Mouse (Mus musculus) cerebellum, postnatal 4 days (tissue): ENCODE data around the gene Pklr.
"Not testable (repeated sequence)": the region's sequence is repeated elsewhere in the genome, so short reads cannot be mapped to it uniquely, and the experiment has no call there.

ENCODE experiments used
- DNase-seq, 2 experiments: peaks; one replicate each; pipeline ENCODE4 v3.0.0; 2022; ENCODE audit warnings: low spot score in 2 of 2, mixed read lengths in 1 of 2

The Pklr gene

GRCm38 (mm10) chr3:89124241-89124640, 11.7 kb upstream of the Pklr start:
- DNase-seq: no peak

DNA sequence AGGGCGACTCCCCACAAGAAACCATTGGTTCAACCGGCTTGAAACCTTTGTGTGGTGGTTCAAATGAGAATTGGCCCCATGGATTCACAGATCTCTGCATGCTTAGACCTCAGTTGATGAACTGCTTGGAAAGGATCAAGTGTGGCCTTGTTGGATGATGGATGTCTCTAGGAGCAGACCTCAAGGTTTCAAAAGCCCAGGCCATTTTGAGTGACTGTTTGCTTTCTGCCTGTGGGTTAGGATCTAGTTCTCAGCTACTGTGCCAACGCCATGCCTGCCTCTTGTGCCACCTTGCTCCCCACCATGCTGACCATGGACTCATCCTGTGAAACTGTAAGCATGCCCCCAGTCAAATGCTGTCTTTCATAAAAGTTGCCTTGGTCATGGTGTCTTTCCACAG, 10.0 kb upstream of the Pklr start:
- DNase-seq: no peak

DNA sequence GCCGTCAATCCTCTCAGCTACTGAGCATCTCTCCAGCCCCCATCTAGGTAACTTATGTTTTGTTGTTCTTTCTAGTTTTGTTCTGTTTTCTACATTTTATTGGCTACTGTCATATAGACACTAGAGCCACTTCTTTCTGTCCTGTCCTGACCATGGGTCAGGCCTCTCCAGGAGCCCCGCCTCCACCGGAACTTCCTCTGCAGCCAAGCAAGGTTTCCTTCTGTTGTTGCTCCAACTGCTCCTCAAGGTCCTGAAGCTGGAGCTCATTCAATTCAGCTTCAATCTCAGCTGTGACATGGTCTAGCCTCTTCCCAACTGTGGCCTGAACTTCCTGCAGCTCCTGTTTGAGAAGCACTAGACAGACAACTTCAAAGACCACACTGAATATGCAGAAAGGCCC, 6.0 kb upstream of the Pklr start:
- DNase-seq: no peak

- DNase-seq: no peak
These were observed 4.1 kb upstream of the Pklr start for GRCm38 (mm10) chr3:89131816-89132215.

DNA sequence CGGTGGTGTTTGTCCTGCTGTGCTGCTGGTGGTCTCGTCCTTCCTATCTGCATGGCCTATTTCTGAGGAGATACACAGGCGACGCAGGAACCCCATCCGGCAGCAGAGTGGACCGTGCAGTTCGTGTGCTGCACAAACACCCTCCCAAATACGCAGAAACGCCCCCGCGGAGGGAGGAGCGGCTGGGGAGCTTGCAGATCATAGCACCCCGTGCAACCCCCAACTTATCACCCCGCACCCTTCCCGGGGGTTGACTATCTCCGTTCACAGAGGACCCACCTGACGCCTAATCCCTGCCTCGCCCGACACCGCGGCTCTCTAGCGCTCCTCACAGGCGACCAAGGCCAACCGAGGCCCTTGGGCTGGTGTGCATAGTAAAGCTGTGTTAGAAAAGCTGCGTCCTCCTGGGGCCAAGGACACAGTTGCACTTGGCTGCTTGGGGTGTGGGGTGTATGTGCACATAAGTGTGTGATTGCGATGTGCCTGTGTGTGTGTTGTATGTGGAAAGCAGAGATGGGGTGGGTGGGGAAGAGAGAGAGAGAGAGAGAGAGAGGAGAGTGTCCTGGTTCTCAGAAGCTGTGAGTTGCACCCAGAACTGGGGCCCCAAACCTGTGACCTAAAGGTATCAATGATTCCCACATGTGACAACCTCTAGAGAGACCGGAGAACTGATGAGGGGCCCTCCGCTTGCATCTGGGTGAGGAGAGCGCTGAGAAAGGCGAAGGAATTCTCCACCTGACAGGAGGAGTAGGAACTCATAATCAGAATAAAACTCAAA, 3.5 kb upstream of the Pklr start:
- peak in 1 of 2 experiments; percentile 35 for DNase-seq

DNA sequence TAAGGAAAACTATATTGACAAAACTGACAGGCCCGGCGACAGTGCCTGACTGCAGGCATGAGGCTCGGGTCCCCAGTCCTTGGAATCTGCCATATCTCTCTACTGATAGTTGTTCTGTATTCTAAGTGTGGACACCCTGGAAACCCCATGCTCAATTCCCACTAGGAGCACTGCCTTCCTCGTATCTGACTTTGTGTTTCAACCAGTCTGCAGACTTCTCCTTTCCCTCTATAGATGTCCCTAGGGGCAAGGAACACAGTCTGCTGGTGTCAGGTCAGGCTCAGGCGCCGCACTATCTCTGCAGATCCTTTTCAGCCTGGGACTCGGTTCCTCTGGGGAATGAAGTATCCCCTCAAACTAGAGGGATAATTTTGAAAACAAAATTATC, 2.9 kb upstream of the Pklr start:
- DNase-seq: no peak

- no peak for DNase-seq
These were observed 2.2 kb upstream of the Pklr start for GRCm38 (mm10) chr3:89133752-89134151.

DNA sequence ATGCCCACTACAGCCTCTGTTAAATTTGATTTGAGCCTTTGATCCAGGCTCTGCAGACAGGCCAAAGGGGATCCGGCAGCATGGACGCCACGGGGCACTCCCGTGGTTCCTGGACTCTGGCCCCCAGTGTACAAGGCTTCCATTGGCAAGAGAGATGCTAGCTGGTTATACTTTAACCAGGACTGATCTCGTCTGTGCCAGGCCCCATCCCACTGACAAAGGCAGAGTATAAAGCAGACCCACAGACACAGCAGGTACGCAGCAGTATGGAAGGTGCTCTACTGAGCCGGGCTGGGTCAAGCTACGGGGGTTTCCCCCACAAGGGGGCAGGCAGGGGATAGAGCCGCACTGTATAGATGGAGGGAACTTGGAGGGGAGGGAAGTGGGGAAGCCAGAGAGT, 423 bp downstream of the Pklr start:
- DNase-seq: no peak

- DNase-seq: no peak
These were observed 8.9 kb downstream of the Pklr start for GRCm38 (mm10) chr3:89144821-89145220.

DNA sequence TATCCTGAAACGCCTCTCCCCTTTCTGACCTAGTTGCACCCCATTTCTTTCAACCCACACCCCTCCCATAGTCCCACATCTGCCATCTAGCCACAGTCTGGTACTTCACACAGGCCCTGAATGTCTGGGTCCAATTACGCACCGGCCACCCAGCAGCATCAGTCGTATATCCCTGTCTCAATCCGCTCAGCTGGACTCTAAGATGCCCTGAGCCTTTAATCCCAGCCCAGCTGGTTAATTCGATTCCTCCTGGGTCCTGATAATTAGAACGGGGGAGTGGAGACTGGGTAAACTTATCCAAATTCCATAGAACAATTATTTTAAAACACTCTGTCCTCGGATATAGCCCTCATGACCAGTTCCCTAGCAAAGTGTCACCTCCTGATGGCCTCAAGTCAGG, 9.6 kb downstream of the Pklr start:
- DNase-seq: no peak

DNA sequence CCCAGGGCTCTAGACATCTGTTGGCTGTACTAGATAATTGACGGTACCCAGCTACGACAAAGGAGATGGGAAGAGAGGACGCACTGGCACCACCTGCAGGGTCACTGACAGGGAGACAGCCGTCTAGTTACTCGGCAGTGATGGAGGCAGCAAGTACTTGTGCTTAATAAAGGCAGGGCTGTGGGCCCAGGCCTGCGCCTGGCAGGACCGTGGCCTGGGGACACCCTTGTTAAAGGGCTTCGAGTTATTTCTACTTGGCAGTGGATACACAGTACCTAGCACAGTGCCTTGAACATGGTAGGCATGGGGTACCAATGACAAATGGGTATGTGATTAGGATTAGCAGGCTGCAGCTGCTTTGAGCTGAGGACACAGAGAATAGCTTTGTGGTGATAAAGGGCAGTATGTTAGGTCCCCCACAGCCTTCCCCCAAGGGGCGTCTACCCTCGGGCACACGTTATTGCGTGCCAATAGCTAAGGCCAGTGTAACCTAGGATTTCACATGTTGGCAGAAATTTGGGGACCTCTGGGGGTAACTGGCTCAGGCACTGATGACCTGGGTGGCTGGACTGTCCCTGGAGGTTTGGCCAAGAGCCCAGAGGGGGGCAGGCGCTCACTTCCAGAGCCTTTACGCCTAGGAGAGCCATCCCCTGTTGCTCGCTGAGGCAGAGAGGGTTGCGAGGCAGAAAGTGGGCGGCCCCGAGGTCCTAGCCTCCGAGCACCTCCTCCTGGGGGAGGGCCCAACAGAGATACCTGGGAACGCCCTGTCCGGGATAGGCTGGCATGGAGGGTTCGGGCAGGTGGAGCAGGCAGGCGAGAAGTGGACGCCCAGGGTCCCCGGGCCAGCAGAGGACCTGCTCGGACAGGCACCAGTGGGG, 11.4 kb downstream of the Pklr start:
- no peak for DNase-seq

- no peak for DNase-seq
These were observed 12.0 kb downstream of the Pklr start for GRCm38 (mm10) chr3:89147979-89148311.

- DNase-seq: no peak
These were observed 12.6 kb downstream of the Pklr start for GRCm38 (mm10) chr3:89148567-89148966.

DNA sequence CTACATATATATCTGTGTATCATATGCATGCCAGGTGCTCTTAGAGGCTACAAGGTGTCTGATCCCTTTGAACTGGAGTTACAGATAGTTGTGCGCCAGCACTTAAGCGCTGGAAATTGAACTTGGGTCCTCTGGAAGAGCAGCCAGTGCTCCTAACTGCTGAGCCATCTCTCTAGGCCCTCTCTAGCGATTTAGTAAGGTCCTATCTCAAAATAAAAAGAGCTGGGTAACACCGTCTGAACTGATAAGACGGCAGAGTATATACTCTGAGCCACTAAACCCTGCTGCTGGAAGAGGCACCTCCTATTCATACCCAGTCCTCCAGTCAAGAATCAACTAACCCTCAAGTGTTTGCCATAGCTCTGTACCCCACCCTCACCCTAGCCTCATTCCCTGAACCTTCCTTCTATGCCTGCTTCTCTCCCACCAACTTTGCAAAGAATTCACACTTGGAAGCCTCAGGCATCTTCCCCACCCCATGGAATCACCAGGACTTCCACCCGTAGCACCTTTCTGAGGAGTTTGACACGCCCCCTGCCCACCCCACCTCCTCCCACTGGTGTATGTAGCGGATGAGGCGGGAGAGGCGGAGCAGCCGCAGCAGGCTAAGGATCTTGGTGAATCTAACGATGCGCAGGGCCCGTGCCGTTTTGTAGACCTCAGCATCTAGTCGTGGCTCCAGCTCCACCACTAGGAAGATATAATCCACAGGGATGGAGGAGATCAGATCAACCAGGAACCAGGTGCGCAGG, 16.3 kb downstream of the Pklr start:
- no peak for DNase-seq

- DNase-seq: no peak
These were observed 21.0 kb downstream of the Pklr start for GRCm38 (mm10) chr3:89156951-89157350.

GRCm38 (mm10) chr3:89158651-89159050, 22.7 kb downstream of the Pklr start:
- DNase-seq: no peak

DNA sequence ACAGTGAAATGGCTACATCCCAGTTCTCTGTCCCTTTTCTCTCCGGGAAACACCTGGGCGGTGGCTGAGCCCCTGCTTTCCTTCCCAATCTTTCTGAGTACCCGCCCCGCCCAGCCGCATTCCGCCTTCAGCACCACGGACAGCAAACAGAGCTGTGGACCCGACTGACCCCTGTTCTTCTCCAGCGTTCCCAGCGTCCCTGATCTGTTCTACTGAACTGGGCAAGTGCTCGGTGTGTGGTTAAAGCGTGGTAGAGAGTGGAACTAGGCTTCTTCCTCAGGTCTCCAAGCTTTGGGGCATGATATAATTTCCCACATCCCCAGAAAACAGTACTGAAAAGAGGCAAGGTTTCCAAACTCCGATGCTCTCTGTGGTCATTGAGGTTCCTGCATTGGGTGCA, 23.3 kb downstream of the Pklr start:
- no peak for DNase-seq

DNA sequence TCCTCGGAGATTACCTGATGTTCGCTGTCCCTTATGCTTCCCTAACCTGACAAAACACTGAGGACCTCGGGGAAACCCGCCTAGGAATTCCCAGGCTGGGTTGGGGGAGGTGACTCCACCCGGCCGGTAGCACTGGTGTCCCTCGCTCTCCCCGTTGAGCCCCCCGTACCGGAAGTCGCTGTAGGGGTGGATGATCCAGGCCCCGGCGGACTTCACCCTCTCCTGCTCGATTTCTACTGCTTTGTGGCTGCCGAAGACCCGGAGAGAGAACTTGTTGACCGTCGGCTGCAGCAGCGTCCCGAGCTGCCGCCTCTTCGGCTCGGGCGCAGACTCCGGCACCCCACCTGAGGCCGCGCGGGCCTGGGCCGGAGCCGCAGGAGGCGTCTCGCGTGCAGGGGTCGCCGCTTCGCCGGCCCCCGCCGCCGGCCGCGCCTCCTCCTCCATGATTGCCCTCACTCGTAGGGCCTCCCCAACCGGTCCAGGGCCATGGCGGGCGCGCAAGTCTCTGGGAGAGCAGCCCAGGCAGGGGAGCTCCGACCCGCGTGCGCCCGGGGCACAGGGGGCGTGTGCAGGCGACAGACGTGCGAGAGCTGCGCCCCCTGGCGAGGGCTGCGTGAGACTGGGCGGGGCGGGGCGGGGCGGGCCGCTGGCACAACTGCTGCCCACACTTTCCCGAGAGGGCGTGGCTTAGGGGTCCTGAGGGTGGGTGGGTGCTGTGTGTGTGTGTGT, 23.8 kb downstream of the Pklr start, which contains the start of gene Hcn3:
Gene Hcn3 (minus strand): TSS at position 581 of the 729 bp plus-strand sequence.
- peak in 1 of 2 experiments; percentile 78 for DNase-seq

GRCm38 (mm10) chr3:89161207-89161606, 25.3 kb downstream of the Pklr start:
- DNase-seq: not testable (repeated sequence)

GRCm38 (mm10) chr3:89161786-89162185, 25.8 kb downstream of the Pklr start:
- DNase-seq: no peak

DNA sequence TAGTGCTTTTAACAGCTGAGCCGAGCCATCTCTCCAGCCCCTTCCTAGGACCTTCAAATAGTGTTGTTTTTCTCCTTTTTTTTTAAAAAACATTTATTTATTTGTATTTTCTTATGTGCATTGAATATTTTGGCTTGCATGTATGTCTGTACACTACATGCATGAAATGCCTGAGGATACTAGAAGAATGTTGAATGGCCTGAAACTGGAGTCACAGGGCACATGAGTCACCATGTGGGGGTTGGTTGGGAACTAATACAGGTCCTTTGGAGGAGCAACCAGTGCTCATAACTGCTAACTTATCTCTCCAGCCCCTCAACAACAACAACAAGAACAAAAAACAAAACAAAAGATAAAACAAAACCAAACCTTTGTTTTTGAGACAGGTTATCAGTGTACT, 27.2 kb downstream of the Pklr start:
- no peak for DNase-seq
